Mouse (Mus musculus): ENCODE measurements at regions not wholly inside any gene's neighbourhood (a gene's known extent, or its start where the extent isn't known, plus 50 kb on each side); places are given as distances from the start of the nearest gene placed in this dataset.
"Not testable (repeated sequence)": the region's sequence is repeated elsewhere in the genome, so short reads cannot be mapped to it uniquely, and the experiment has no call there.

DNA sequence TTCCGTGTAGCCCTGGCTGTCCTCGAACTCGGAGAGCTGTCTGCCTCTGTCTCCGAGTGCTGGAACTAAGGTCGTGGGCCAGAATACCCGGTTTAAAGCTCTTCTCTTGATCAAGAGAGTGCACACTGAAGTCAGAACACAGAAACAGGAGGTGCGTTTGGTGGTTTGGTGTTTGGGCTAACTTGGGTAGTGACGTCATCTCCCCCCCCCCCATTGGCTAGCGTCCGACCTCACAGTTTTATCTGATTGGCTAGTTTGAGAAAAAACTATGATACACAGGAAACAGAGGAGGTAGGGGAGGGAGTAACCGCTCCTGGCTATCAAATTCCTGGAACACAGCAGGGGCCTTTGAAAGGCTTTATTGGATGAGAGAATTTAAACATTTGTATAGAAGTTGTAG, 60.2 kb upstream of the Pim1 start:
- DNase-seq (ENCODE audit: low read depth, low spot score): no peak

GRCm38 (mm10) chr17:29430806-29431205, 59.7 kb upstream of the Pim1 start:
- no peak for DNase-seq (ENCODE audit: low read depth, low spot score)

GRCm38 (mm10) chr17:29431553-29432297, 58.8 kb upstream of the Pim1 start:
- no peak for DNase-seq (ENCODE audit: low read depth, low spot score)

GRCm38 (mm10) chr17:29432666-29433065, 57.9 kb upstream of the Pim1 start:
- no peak for DNase-seq (ENCODE audit: low read depth, low spot score)

- DNase-seq (ENCODE audit: low read depth, low spot score): no peak
These were observed 57.2 kb upstream of the Pim1 start for GRCm38 (mm10) chr17:29433370-29433769.

DNA sequence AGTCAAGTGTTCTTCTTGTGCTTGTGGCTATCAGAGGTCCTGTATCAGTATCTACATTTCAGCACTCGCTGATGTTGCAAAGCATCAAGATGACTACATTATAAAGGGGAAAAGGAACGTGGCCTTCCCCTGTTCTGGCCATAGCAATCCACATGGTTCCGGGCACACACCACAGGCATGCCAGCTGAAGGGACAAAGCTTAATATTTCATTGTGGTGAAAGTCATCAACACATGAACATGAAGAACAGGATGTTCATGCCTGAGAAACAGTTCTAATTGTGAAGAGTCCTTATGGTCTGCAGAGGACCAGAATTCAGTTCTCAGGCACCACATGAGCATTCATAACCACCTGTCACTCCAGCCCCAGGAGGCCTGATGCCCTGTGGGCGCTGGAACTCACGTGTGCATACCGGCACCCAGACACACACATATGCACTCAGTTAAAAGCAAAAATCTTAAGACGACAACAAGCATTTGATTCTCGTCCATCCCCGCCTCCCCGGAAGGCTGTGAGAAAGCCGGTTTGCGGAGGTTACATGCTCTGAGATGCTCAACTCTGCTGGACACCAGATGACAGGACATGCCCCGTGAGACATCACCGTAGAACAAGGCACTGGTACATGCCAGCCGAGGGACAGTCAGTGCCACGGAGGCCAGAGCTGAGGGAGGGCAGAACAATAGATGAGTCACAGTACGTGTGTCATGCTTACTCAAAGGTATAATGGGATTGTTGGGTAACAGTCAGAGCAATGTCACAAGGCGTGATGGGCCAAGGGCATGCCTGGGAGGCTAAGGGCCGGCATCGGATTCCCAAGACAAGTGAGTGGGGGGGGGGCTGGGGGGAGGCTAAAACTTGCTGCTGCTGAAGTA, 56.2 kb upstream of the Pim1 start:
- DNase-seq (ENCODE audit: low read depth, low spot score): no peak

DNA sequence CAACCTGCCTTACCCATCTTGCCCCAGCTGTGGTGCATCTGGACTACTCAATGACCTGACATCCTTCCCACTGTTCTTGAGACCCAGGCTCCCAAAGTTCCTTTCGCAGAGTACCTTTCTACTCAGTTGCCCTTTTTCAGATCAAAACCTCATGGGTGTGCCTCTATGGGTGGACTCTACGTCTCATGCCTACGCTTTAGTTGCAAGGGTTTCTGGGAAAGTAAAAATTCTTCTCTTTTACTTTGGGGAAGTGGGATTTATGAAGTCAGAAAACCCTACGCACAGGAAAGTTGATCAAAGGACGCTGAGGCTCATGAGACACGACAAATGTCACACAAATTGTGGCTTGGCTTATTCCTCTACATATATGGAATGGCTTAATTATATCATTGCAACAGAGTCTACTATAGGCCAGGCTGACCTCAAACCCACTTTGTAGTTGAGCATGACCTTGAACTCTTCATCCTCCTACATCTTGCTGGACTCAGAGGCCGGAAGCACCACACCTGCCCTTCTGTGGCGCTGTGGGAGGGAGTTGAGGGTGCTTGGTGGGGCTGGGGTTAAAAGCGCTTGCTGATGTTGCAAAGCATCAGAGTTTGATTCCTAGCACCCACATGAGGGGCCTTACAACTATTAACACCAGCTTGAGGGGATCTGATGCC, 55.1 kb upstream of the Pim1 start:
- DNase-seq (ENCODE audit: low read depth, low spot score): no peak

GRCm38 (mm10) chr17:29436484-29436870, 54.1 kb upstream of the Pim1 start:
- DNase-seq (ENCODE audit: low read depth, low spot score): not testable (repeated sequence)

- DNase-seq (ENCODE audit: low read depth, low spot score): peak; percentile 86
These were observed 53.5 kb upstream of the Pim1 start for GRCm38 (mm10) chr17:29436871-29437534.

DNA sequence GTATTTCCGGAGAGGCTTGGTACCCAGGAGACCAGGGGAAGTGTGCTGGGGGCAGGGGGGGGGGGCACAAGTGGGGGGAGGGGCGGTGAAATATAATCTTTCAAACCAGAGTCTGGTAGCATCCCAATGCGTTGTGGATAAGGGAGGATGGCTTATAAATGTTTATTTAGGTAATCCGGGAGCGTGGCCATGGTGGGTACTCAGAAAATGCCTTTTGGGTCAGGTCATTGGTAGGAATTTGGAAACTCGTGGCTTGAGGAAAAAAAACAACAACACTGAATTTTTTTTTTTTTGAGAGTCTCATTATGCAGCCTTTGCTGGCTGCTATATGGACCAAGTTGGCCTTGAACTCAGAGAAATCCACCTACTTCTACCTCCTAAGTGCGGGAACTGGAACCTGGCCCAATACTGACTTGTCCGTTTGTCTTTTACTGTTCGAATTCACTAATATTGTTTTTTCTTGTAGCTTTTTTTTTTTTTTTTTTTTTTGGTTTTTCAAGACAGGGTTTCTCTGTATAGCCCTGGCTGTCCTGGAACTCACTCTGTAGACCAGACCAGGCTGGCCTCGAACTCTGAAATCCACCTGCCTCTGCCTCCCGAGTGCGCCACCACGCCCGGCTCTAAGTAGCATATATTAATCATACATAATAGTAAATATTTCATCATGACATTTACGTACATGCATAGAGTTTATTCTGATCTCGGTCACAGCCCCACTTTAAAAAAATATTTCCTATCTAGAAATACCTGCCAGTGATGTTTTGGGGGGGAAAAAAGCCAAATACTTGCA, 52.8 kb upstream of the Pim1 start:
- DNase-seq (ENCODE audit: low read depth, low spot score): peak; percentile 18

GRCm38 (mm10) chr17:29438347-29439235, 52.0 kb upstream of the Pim1 start:
- peak; percentile 20 for DNase-seq (ENCODE audit: low read depth, low spot score)

GRCm38 (mm10) chr17:29439992-29440391, 50.6 kb upstream of the Pim1 start:
- no peak for DNase-seq (ENCODE audit: low read depth, low spot score)

DNA sequence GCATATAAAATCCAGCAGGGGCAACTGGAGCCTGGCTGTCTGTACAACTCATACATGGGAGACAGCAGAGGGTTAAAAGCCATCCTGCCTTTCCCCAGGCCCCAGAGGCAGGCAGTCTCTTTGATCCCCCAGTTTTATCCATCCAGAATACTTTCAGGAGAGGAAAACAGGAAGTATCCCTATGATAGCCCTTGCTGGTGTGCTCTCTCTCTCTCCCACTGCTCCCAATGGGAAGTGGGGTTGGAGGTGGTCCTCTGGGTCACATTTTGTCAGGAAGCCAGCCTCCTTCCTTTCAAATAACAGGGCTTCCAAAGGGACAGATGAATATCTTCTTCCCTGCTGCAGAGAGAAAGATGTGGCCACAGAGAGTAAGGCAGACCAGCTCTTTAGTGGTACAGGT, 50.1 kb upstream of the Pim1 start:
- no peak for DNase-seq (ENCODE audit: low read depth, low spot score)

All from brain, adult 2 months (tissue).